Mouse (Mus musculus): Measurements from ENCODE around the gene Cebpb.

DNA sequence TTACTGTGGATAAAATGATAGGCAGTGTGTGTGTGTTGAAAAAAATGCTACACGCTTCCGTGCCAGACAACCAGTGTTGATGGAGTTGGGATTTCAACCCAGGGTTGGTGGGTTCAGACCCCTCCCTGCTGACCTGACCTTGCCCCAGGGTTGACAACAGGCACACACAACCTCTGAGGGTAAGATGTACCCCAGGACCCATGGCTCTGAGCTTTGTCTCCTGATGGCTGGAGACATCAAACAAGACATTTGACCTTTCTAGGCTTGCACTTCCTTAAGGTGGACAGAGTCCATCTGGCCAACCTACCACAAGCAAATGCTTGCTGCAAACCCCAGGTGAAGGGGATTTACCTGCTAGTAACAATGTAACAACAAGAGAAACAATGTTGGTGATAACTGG lies 4.8 kb downstream of the Cebpb start:
- TF ChIP-seq CTCF (IDR thresholded peaks at IDR 0.05; ENCODE audit: borderline replicate concordance, insufficient read depth, low read depth, low read length) (no peak), POLR2A (IDR thresholded peaks at IDR 0.05; ENCODE audit: borderline replicate concordance, insufficient read depth, low read length) (no peak)
